In the genomic region with DNA sequence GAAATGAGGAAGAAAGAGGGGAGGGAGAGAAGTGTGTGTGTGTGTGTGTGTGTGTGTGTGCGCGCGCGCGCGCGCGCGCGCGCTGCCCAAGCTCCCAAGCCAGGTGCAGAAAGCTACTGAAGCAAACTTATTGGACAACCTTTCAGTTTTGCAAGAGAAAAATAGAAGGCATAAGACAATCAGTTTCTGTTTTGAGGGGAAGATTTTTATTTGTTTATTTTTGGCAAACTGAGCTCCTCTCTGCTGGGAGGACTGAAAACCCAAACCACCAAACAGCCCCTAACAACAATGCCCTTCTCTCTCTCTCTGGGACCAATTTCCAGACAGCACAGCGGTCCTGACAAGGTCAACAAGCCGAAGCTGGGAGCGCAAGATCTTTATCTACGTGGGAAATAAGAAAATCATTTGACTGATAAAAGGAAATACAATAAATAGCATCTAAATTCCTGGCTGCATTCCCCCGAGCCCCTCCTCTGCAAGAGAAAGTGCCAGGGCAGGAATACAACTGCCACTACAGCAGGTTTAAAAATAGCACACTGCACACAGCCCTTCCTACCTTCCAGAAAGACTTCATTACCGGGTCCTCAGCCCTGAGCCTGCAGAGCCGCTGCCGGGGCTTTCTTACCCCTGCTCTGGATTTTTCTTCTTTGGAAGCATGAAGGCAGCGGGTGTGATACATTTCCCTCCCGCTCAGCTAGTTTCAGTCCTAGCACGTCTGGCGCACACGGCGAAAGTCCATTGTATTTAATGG, we compare ENCODE assay signal across 8 mouse cellular contexts.
DNase-seq lines count a peak whose midpoint lies in the region; ATAC-seq and TF ChIP-seq lines count a peak whose summit lies in the region.

No protein-coding gene starts in this region.

- H3K36me3 ChIP-seq in forebrain, embryonic 15.5 days = no peaks in the 10 kb centered on the region
- no peaks in the 10 kb centered on the region for H3K36me3 ChIP-seq in hindbrain, embryonic 16.5 days (ENCODE audit: control insufficient read depth, insufficient read depth, low read length)
- H3K36me3 ChIP-seq in liver, embryonic 12.5 days = no peaks in the 10 kb centered on the region
- no peaks in the 10 kb centered on the region for H3K36me3 ChIP-seq in myocyte (ENCODE audit: control insufficient read depth, insufficient read depth)

- H3K4me2 ChIP-seq in forebrain, embryonic 15.5 days (replicated peaks) = peak overlapping the region; percentile 67
- peak overlapping the region; percentile 58 for H3K4me2 ChIP-seq in hindbrain, embryonic 16.5 days (ENCODE audit: low read length)
- peak overlapping the region; percentile 77 for H3K4me2 ChIP-seq in liver, embryonic 12.5 days
- H3K4me2 ChIP-seq in myocyte (ENCODE audit: low read depth) = peak overlapping the region; percentile 86

- H3K4me3 ChIP-seq in forebrain, embryonic 15.5 days = peak overlapping the region; percentile 41
- H3K4me3 ChIP-seq in hindbrain, embryonic 16.5 days (ENCODE audit: low read length) = peak overlapping the region; percentile 32
- H3K4me3 ChIP-seq in liver, embryonic 12.5 days = peak overlapping the region; percentile 51
- peak overlapping the region; percentile 34 for H3K4me3 ChIP-seq in myocyte

- peak; percentile 22 for DNase-seq in ovary, postnatal 36 days (ENCODE audit: low spot score)
- DNase-seq in ovary, postnatal 10 days (ENCODE audit: low spot score) = no peak
- peak; percentile 77 for DNase-seq in brain, adult 2 months (ENCODE audit: low read depth, low spot score)
- DNase-seq in spleen, postnatal 10 days (ENCODE audit: low spot score in 2 of 2) = no peak

- H3K27ac ChIP-seq in forebrain, embryonic 15.5 days (replicated peaks) = peak overlapping the region; percentile 99
- peak overlapping the region; percentile 97 for H3K27ac ChIP-seq in hindbrain, embryonic 16.5 days (ENCODE audit: low read depth, low read length)
- H3K27ac ChIP-seq in liver, embryonic 12.5 days = peak overlapping the region; percentile 78

- WGBS in forebrain, embryonic 15.5 days = 5% methylated on average over 25 of the region's 25 CpGs
- 3% methylated on average over 25 of the region's 25 CpGs for WGBS in hindbrain, embryonic 16.5 days
- WGBS in liver, embryonic 12.5 days (ENCODE audit: insufficient replicate concordance) = 7% methylated on average over 24 of the region's 25 CpGs

- H3ac ChIP-seq in myocyte (ENCODE audit: control insufficient read depth, insufficient read length) = peak overlapping the region; percentile 16

- 0 out of 2 replicates have a peak, but pooled peaks have one; percentile 40 for ATAC-seq in forebrain, embryonic 15.5 days (replicated peaks)
- ATAC-seq in hindbrain, embryonic 16.5 days = no peak
- no peak for ATAC-seq in liver, embryonic 12.5 days

- peaks cover 37% of the 10 kb centered on the region for H3K4me1 ChIP-seq in forebrain, embryonic 15.5 days
- peaks cover 42% of the 10 kb centered on the region for H3K4me1 ChIP-seq in hindbrain, embryonic 16.5 days (ENCODE audit: control insufficient read depth, insufficient read depth, low read depth, low read length)
- peaks cover 41% of the 10 kb centered on the region for H3K4me1 ChIP-seq in liver, embryonic 12.5 days

- H3K9ac ChIP-seq in forebrain, embryonic 15.5 days (replicated peaks) = peak overlapping the region; percentile 62
- peak overlapping the region; percentile 67 for H3K9ac ChIP-seq in hindbrain, embryonic 16.5 days (ENCODE audit: low read depth, low read length)
- peak overlapping the region; percentile 46; the same call in 1 of the 2 replicates for H3K9ac ChIP-seq in liver, embryonic 12.5 days

- no peak for TF ChIP-seq POLR2A in myocyte (IDR thresholded peaks at IDR 0.05; ENCODE audit: insufficient read length, low read depth)

- H3K27me3 ChIP-seq in forebrain, embryonic 15.5 days = no peaks in the 10 kb centered on the region
- H3K27me3 ChIP-seq in hindbrain, embryonic 16.5 days (replicated peaks; ENCODE audit: control insufficient read depth, insufficient read depth, low read length) = no peaks in the 10 kb centered on the region
- peaks cover 7% of the 10 kb centered on the region; the same call in 1 of the 2 replicates for H3K27me3 ChIP-seq in liver, embryonic 12.5 days (replicated peaks)
- no peaks in the 10 kb centered on the region for H3K27me3 ChIP-seq in myocyte (ENCODE audit: control insufficient read depth, insufficient read depth, insufficient read length)

- H3K9me3 ChIP-seq in forebrain, embryonic 15.5 days = no peaks in the 10 kb centered on the region
- no peaks in the 10 kb centered on the region for H3K9me3 ChIP-seq in hindbrain, embryonic 16.5 days (ENCODE audit: control insufficient read depth, low read length)
- no peaks in the 10 kb centered on the region for H3K9me3 ChIP-seq in liver, embryonic 12.5 days (replicated peaks)

- no peaks in the 10 kb centered on the region for H3K79me2 ChIP-seq in myocyte (ENCODE audit: control insufficient read depth, insufficient read depth)

TF ChIP-seq in myocyte, 11 proteins besides CTCF, POLR2A, EP300 and RAD21:
- no peak for TF ChIP-seq REST (IDR thresholded peaks at IDR 0.05; ENCODE audit: insufficient read depth, insufficient read length)
- no peak for TF ChIP-seq TCF12 (IDR thresholded peaks at IDR 0.05; ENCODE audit: insufficient read depth, poor library complexity, severe bottlenecking)
- TF ChIP-seq USF1 (IDR thresholded peaks at IDR 0.05; ENCODE audit: low read depth) = no peak
- TF ChIP-seq SRF (IDR thresholded peaks at IDR 0.05; ENCODE audit: control insufficient read depth, insufficient read length, low read depth) = no peak
- no peak for TF ChIP-seq POLR2AphosphoS2 (IDR thresholded peaks at IDR 0.05; ENCODE audit: insufficient read length, low read depth)
- TF ChIP-seq E2F4 (IDR thresholded peaks at IDR 0.05; ENCODE audit: insufficient read depth) = no peak
- TF ChIP-seq TCF3 (IDR thresholded peaks at IDR 0.05; ENCODE audit: insufficient read length, low read depth) = no peak
- no peak for TF ChIP-seq MYOG (IDR thresholded peaks at IDR 0.05; ENCODE audit: control insufficient read depth in 1 of 3, insufficient read depth in 1 of 3, insufficient read length in 2 of 3, low read depth in 2 of 3)
- no peak for TF ChIP-seq MAX (IDR thresholded peaks at IDR 0.05; ENCODE audit: low read depth)
- TF ChIP-seq MYOD1 (IDR thresholded peaks at IDR 0.05; ENCODE audit: control insufficient read depth in 1 of 3, insufficient read length in 2 of 3, low read depth in 2 of 3) = no peak
- TF ChIP-seq CEBPB (IDR thresholded peaks at IDR 0.05; ENCODE audit: insufficient read depth, poor library complexity, severe bottlenecking) = no peak
TF ChIP-seq in myocyte: peak in this region for 0.

Comparison
In these comparisons a context has a peak if more than half of its experiments do, and no peak if none do; other contexts are left out.
1. DNase-seq: peak in ovary, postnatal 36 days (single experiment) and brain, adult 2 months (single experiment); none in ovary, postnatal 10 days (single experiment) and spleen, postnatal 10 days (0 of 2).
2. Peak in every context shown above with its lines, with median percentiles within 50 percentile points of each other: H3K27ac ChIP-seq, H3K4me2 ChIP-seq, H3K4me3 ChIP-seq and H3K9ac ChIP-seq.